Mouse (Mus musculus): ENCODE measurements around the gene Ret.

DNA sequence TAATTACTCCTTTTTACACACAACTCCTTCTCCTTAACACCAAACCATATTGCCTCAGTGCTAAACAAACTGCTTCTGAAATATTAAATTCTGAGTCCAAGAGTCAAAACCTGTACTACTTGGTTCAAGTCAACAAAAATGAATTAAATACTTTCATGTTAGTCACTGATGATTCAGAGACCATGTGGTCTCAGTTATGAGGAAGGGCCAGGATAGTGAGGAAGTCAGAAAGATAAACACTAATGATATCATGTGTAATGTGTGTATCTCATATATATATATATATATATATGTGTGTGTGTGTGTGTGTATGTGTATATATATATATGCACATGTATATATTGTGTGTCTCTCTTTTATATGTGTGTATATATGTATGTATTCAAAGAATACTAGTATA is 70.9 kb downstream of the Ret start:
- no peak for TF ChIP-seq CTCF (IDR thresholded peaks at IDR 0.05; ENCODE audit: borderline replicate concordance, extremely low read depth, insufficient read depth, insufficient read length)
- TF ChIP-seq POLR2A (IDR thresholded peaks at IDR 0.05; ENCODE audit: borderline replicate concordance, extremely low read depth, insufficient read depth, insufficient read length, poor library complexity, severe bottlenecking) = no peak
